Mouse (Mus musculus) E14TG2a.4 (cell line): Measurements from ENCODE around the gene Omt2a.
"Not testable (repeated sequence)": the region's sequence is repeated elsewhere in the genome, so short reads cannot be mapped to it uniquely, and the experiment has no call there.

ENCODE experiments used
- CTCF ChIP-seq: conservative IDR thresholded peaks from 2 replicates; pipeline ENCODE4 v1.5.1; 2014; ENCODE audit warnings: low read length
- POU5F1 ChIP-seq: IDR thresholded peaks from 2 replicates; pipeline ENCODE4 v1.6.1; 2014; ENCODE audit warnings: low read length, borderline replicate concordance

DNA sequence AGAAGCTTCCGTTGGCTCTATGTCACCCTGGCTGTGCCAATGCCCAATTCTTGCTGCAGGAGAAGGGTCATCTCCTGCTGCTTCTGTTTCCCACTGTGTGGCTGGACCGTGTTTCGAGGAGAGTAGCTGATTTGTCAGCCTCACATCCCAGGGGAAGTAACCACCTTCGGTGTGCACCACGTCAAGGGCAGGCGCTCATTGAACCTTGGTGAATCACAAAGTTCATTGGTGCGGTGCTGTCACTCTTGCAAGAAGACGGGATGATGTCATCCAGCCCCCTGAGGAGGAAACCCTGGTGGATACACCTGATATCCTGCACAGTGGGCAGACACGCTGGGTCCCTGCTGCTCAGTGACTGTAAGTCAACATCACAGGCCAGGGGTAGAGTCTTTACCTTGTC is 28.5 kb upstream of the Omt2a start:
- TF ChIP-seq CTCF, POU5F1: not testable (repeated sequence)
